Mouse (Mus musculus) heart, postnatal 4 days (tissue): Measurements from ENCODE around the gene Rb1. TPM values are rescaled to one million over a fixed set of nuclear protein-coding genes. Genes with fewer than 3 reads are reported as not detected.

Experiments used
- DNase-seq: peaks from one replicate; pipeline ENCODE4 v3.0.0; 2021
- total RNA-seq, 2 experiments: library from RNA; stranded (reverse); gene quantifications; 2 replicates each; pipeline ENCODE4 v1.2.3; 2021

The Rb1 gene
- total RNA-seq, 2 experiments from 2014 or later, result 16.9 to 19.2 TPM

DNA sequence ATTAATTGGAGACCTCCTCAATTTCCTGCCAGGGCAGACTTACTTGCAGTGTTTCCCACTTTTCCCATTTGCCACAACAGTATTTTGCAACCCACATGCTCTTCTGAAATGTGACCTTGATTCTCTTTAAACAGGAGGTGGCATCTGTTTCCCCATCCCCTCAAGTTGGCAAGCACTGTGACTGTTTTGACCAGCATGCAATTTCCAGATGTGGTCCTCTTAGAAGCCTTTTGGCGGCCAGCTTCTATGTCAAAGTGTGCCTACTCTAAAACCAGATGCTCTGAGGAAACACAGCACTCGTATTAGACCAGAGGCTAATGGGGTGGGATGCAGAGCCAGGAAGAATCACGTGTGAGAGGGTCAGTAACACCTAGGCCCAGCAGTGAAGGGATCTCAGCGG lies 67.4 kb downstream of the Rb1 start:
- no peak for DNase-seq

DNA sequence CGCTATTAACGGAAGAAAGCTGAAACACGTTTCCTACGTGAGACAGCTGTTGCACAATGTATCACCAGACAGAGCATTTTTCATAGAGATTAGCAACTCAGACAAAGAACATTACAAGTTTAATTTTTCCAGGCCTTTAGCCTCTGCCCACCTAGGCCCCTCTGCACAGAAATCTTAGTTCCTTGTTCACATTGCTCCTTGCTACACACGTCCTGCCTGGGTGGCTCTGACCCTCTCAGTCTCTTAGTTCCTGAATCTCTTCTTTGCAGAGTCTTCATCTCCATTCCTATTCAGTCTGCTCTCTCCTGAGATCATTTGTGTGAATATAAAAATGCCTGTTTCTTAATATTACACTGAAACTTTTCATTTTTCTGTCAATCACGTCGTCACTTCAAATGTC lies 68.3 kb downstream of the Rb1 start:
- DNase-seq, result no peak

DNA sequence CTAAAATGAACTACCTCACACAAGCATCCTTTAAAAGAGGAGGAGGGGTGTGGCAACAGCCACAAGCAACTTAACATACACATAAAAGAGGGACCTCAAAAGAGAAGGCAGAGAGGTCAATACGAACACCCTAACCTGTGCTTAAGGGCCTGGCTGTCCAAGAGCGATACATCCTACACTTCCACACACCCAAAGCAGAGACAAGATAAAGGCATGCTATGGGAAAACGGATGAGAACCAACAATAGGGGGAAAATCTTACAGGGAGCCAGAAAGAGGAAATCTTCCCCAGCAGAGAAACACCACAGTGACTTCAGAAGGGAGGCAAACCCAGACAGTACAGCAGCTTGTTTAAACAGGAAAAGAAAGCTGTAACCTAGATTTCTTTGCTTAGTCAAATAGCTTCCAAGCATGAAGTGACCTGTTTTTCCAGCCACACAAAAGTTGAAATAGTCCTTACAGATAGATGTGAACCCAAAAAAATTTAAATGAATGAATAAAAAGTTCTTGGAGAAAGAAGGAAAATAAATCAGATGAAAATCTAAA lies 70.1 kb downstream of the Rb1 start:
- DNase-seq, result no peak

DNA sequence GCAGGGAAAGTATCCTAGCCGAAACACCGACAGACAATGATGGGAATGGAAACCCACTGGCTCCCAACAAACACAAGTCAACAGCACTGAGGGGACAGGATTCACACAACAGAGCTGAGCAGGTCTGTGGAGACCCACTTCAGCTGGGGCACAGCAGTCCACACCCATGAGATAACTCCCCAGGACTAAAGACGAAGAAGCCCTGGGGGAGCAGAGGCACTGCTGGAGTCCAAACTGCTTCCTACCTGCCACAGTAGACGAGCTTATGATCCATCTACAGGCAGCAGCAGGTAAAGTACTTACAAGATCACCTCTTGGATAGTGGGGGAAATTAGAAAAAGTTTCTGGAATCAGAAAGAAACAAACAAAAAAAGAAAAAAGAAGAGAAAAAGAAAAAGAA lies 71.2 kb downstream of the Rb1 start:
- no peak for DNase-seq

DNA sequence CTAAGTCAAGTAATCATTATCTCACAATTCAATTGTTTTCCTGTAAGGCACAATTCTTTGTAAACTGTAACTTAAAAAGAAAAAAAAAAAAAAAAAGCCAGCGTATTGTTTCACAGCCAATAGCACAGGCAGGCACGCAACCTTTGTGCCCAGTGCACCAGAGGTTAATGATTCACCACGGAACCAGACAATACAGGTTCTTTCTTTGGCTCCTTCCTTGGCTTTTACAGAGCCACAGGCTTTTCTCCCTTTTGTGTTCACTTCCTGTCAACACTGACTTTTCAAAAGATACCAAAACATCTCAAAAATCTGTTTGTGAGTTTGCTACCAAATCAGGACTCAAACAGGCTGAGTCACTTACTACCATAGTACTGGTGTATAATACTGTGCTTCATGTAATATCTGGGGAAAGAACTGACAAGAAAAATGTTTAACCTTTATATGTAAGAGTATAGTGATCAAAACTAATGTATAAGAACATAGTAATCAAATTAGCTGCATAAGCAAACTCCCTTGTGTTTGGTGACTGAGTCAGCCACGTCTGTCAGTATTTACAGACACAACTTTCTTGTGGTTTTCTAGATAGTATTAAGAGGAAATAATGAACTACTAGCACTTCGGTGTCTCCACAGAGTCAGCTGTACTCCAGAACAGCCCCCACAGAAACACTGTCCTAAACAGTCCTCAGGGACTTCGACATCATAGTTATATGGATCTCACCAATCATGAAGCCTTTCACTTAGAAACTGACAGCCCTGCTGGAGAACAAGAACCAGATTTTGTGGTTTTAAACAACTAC lies 72.0 kb downstream of the Rb1 start:
- DNase-seq, result no peak

DNA sequence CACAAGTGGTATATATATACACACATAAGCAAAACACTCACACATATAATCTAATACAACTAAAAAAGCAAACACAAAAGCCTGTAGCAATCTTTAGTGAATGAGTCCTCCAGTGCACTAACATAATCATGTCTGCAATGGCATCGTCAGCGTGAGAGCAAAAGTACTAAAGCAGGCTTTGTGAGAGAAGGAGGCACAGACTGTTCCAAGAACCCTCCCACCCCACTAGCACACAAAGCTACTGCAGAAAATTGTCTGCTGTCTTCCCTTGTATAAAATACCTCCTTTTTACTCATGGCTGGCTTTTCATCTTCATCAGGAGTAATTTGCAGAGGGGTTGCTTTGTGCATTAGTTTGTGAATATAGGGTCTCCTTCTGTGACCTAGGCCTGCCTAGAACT lies 73.3 kb downstream of the Rb1 start:
- DNase-seq, result no peak

DNA sequence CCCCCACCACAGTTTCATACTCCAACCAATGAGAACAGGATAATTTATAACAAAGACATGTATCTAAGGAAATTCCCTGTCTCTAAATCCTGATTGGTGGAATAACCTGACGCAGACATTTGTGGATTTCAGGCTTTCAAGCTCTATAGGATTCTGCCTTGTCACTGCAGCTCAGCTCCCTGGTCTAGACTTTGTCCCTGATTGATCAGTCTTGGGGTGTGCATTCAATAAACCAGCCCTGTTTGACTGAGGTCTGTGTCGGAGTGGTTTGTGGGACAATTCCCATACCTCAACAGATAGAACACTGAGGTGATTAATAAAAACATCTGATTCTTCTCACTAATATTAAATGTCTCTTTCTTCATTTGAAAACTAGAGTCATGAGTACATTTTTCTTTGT lies 75.6 kb downstream of the Rb1 start:
- DNase-seq, result no peak

DNA sequence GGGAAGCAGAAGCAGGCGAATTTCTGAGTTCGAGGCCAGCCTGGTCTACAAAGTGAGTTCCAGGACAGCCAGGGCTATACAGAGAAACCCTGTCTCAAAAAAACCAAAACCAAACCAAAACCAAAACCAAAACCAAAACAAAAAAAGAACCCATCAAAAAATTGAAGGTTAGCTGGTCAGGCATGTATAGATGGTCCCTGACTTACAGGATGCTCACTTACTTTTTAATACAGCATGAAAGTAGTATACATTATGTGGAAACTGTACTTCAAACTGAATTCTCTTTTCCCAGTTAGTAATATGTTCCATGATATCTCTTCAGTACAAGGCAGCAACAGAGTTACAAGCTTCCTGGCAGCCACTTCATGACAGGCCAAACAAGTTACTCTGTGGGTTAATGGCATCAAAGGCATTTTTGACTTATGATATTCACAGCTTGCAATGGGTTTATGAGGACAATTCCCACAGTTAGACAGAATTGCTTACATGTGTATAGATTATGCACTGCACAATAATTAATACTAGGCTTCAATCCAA lies 81.5 kb downstream of the Rb1 start:
- no peak for DNase-seq

DNA sequence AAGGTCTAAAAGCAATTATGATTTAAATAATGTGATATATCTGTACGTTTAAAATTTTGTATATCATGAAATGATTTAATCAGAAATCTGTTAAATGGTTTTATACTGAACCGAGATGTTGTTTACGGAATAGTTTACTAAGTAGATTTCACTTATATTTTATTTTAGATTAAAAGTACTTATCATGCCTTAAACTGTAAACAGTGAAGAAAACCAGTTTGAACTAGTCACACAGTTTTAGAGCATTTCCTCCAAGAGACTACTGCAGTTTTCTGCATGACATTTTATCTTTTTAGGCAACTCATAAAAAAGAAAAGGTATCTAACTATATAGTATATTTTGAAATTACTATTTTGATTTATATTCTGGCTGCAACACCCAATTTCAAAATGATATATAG lies 85.8 kb downstream of the Rb1 start:
- DNase-seq, result no peak

DNA sequence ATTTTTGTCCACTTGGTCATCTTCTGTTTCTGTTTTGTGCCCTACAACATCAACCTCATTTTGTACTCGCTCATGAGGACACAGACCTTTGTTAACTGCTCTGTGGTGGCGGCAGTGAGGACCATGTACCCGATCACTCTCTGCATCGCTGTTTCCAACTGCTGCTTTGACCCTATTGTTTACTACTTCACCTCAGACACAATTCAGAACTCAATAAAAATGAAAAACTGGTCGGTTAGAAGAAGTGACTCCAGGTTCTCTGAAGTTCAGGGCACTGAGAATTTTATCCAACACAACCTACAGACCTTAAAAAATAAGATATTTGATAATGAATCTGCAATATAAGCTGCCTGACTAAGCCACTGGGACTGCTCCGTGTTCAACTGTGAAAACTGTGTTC lies 86.3 kb downstream of the Rb1 start:
- peak; percentile 14 for DNase-seq

DNA sequence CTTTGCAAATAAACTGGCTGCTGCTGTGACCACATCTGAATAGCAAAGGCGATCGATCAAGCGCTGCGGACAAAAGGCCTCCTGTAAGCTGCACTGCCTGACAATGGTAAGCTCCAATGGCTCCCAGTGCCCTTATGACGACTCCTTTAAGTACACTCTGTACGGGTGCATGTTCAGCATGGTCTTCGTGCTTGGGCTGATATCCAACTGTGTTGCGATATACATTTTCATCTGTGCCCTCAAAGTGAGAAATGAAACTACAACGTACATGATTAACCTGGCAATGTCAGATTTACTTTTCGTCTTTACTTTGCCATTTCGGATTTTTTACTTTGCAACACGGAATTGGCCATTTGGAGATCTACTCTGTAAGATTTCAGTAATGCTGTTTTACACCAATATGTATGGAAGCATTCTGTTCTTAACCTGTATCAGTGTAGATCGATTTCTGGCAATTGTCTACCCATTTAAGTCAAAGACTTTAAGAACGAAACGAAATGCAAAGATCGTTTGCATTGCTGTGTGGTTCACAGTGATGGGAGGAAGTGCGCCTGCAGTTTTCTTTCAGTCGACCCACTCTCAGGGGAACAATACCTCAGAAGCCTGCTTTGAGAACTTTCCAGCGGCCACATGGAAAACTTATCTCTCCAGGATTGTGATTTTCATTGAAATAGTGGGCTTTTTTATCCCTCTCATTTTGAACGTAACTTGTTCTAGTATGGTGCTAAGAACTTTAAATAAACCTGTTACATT lies 86.9 kb downstream of the Rb1 start:
- peak; percentile 38 for DNase-seq

DNA sequence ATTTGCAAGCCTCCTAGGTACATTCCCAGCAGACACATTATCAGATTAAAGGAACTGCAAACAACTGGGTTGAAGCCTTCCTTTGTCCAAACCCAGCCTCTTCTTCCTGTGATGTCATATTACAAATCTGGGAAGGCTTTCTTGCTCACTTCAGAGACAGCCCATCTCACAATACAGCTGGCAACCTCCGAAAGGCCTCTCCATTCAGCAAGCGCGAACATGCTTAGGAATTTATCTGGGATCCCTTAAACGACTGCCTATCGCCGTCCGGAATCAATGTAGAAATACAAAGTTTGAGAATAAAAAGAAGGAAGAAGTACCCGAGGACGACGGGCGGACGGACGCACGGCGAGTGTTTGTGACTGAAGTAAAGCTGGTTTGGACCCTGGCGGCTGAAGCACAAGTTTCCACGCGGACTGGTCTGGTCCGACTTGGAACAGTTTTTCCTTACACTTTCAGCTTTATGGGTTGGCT lies 87.7 kb downstream of the Rb1 start, which contains the start of gene Lpar6:
Gene Lpar6, plus strand, starts transcription at position 48 of the 474 bp plus-strand sequence.
- DNase-seq, result peak; percentile 59

DNA sequence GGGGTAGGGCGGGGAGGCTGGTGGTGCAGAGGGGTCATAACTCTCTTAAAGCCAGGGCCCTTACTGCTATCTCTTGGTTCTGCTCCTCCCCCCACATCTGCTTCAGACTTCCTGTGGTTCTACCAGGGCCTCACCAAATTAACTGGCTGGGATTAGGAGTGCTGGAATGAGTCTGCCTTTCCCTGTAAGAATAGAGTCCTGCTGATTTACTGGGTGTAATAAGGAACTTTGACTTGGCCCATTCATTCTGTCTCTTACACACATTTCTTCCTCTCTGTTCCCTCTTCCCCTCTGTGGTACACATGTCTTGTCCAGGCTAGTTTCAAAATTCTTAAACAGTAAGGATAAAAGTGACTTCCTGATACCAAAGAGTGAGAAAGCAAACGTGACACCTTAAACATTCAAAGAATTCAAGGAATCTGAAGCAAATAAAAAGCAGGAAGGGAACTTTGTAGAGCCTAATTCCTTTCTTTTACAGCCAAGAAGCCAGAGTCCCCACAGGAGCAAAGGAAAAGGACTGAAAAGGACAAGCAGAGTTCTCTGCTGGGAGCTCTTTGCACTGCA lies 91.1 kb downstream of the Rb1 start:
- no peak for DNase-seq

DNA sequence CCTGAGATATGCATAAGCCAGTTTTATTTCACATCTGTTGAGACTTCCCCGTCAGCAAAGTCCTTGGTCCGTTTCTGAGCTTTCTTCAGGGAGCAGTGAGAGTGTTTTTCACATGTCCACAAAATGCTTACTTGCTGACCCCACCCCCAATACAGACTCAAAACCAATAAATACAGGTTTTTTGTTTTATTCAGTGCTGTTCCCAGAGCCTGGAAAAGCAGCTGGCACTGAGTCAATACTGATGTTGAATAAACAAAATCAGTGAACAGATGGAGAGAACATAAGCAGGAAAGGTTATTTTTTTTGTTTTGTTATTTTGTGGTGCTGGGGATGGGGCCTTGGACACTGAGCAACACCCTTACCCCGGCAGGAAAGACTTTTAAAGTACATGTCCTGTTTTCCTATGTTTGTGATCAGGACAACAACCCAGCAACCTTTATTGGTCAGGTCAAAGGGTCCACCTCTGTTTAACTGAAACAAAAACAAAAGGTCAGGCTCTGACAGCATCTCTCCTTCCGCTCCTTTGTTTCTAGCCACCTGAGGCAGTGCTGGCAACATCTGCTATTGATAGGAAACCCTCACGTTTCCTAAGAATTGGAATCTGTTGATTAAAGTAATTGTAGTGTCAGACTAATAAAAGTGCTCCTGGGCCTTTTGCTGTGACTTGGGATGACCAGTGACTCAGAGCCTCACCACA lies 94.2 kb downstream of the Rb1 start:
- DNase-seq, result no peak

DNA sequence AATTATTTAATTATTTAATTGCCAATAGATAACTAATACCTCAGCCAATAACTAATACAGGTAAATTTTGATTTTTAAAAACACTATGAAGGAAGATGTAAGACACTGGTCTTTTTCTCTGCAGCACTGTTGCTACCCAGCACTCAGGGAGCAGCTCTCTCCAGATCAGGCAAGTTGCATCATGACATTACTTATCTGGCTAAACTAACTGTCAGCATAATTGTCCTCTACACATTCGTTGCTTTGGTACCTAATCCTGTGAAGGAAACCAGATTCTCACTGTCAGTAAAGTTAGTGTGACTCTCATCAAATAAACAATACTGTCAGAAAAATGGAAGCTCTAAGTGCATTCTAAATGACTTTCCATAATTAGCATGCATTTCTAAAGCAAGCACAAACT lies 98.8 kb downstream of the Rb1 start:
- DNase-seq, result no peak

DNA sequence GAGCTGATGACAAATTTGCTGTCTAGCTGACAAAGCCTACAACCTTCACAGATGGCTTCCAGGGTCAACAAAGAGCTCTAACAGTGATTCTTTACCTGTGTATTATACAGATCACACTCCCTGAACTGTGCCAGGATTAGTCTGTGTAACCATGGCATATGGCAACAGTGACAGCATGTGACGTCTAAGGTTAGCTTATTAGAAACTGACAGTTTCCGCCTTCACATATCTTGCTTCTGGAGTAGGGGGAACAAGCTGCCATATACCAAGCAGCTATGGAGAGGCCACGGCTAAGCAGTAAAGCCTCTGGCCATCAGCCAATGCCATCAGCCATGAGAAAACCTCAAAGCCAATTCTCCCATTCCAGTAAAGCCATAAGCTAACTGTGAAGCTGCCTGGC lies 99.3 kb downstream of the Rb1 start:
- no peak for DNase-seq

DNA sequence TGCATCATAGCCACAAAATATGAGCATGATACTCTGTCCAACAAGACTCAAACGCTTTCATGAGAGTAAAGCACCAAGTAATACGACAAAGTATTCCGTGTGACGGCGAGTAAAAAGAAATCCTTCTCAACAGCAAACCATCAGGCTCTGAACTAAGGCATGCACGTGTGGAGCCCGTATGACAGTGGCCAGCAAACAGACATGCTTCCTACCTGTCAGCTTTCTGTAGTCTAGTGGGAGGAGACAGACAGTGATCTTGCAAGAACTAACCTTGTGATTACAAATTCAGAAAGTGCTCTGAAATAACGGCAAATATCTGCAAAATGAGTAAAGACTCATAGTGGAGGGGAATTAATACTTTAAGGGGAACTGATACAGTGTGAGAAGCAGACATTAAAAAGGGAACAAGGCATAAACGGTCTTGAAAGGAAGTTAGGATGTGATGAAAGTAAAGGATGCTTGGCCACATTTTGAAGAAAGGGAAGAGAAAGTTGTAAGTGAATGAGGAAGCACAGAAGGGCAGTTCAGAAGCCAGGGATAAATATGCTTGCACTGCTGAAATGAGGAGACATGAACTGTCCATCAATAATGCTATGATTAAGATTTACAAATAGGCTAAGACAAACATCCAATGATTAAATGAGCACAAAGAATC lies 103.2 kb downstream of the Rb1 start:
- DNase-seq, result no peak

DNA sequence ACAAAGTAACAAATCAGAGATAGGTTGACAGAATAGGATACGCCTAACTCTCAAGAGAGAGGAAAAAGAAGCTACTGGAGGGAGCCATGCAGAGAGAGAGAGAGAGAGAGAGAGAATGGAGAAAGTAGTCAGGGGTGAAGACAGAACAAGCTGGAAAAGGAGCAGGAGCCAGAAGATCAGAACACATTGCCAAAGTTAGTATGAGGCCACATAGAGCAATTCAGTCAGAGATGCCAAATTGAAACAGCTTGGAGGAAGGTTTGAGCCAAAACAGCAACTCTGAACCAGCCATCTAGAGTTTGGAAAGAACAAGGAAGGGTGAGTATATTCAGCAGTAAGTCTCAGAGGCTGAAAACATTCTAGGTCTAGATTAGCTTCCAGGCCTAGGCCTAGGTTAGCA lies 108.6 kb downstream of the Rb1 start:
- DNase-seq, result no peak

DNA sequence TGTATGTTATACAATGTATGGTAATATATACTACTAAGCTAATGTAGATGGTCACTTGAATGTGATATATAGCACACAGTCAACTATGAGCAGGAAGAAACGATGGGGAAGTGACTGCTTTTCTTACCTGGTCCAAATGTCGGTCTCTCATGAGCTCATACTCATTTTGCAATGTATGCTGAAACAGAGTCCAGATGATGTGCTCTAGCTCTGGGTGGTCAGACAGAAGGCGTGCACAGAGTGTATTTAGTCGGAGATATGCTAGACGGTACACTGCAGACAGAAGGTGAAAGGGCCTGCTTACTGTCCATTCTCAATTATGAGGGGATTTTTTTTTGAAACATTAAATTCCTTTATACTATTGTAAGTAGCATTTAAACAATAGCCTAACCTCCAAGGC lies 114.1 kb downstream of the Rb1 start:
- no peak for DNase-seq

DNA sequence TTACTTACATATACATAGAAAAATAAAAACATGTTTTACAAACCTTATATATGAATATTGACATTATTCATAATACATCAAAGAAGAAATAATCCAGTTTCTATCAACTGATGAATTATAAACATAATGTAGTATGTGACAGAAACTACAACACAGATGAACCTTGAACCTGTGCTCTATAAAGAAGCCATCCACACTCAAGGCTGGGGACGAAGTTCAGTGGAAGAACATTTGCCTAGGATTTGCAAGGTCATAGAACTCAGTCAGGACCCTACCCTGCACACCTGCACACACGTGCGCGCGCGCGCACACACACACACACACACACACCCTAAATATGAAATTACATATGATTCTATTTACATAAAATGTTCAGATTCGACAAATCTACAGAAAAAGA lies 115.4 kb downstream of the Rb1 start:
- DNase-seq, result no peak

DNA sequence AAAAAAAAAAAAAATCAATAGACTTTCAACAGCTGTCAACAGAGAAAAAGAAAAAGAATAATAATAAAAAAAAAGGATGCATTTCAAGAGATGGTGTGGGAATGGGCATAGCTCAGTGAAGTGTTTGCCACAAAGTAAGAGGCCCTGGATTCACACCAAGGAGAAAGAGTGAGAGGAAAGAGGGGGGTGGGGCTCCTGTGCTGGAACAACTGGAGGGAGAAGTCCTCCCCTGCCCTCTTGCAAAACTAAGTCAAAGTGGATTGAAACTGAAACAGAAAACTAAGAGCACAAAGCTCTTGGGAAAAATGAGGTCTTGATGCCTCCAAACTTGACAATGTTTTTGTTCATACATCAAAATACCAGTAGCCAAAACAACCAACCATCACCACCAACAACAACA lies 116.4 kb downstream of the Rb1 start:
- DNase-seq, result no peak

DNA sequence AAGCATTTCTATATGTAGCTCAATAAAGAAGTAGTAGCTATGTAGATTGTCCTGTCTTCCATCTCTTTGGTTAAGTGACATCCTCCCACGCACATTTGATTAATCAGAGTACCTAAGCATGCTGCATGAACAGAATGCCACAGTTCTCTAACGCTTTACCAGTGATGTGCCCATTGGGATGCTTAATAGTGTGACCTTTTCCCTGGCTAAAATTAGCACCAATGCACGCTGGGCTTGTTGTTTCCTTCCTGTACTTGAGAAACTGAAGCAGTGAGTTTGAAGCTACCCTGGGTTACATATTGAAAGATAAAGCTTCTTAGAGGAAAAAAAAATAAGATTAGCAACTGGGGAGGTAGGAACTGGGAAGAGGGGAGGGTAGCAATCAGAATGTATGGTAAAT lies 121.6 kb downstream of the Rb1 start:
- DNase-seq, result no peak
